Mouse (Mus musculus) hindbrain, embryonic 14.5 days (tissue): ENCODE data around the gene Iqch. TPM values are rescaled to one million over a fixed set of nuclear protein-coding genes. Genes with fewer than 3 reads are reported as not detected.

Experiments
- ATAC-seq: fragments of 200-750 bp; cut with Nextera tagmentation; 2 replicates; pipeline ENCODE4 v1.8.0; 2017; ENCODE audit warnings: moderate number of reproducible peaks, mild to moderate bottlenecking, moderate TSS enrichment, moderate library complexity; ENCODE audit not compliant: low FRiP score
- DNase-seq: peaks from one replicate; pipeline ENCODE4 v3.0.0-alpha.2; 2015; ENCODE audit warnings: low spot score
- H3K27ac ChIP-seq: fragments of 300-500 bp; sonication (generic); 2 replicates; pipeline ENCODE4 v1.5.1; 2014; ENCODE audit warnings: mild to moderate bottlenecking, moderate library complexity
- H3K27me3 ChIP-seq: fragments of 300-500 bp; sonication (generic); 2 replicates; pipeline ENCODE4 v1.6.1; 2014; ENCODE audit warnings: mild to moderate bottlenecking, low read length, mixed read lengths; ENCODE audit not compliant: control insufficient read depth, insufficient read depth
- H3K36me3 ChIP-seq: fragments of 300-500 bp; sonication (generic); replicated peaks from 2 replicates; pipeline ENCODE4 v1.6.1; 2014; ENCODE audit not compliant: control insufficient read depth, insufficient read depth
- H3K4me1 ChIP-seq: fragments of 300-500 bp; sonication (generic); replicated peaks from 2 replicates; pipeline ENCODE4 v1.6.1; 2014; ENCODE audit warnings: antibody characterized with exemption, low read length, mixed read lengths; ENCODE audit not compliant: control insufficient read depth, insufficient read depth
- H3K4me2 ChIP-seq: fragments of 300-500 bp; sonication (generic); replicated peaks from 2 replicates; pipeline ENCODE4 v1.6.1; 2014; ENCODE audit warnings: mild to moderate bottlenecking, moderate library complexity
- H3K4me3 ChIP-seq: fragments of 300-500 bp; sonication (generic); replicated peaks from 2 replicates; pipeline ENCODE4 v1.5.1; 2014; ENCODE audit warnings: mild to moderate bottlenecking, low read length
- H3K9ac ChIP-seq: fragments of 300-500 bp; sonication (generic); 2 replicates; pipeline ENCODE4 v1.6.1; 2014
- H3K9me3 ChIP-seq: fragments of 300-500 bp; sonication (generic); 2 replicates; pipeline ENCODE4 v1.6.1; 2016; ENCODE audit warnings: low read length; ENCODE audit not compliant: control insufficient read depth
- WGBS: fragments of 180-500 bp; shearing (Covaris S2); extraction: QIAGEN DNeasy Blood & Tissue Kit; methylation state at CpG from one replicate; pipeline ENCODE4 v1.1.7; 2014; 5-methylcytosine and 5-hydroxymethylcytosine counted together
- polyA plus RNA-seq: library from polyadenylated mRNA; unstranded; fragments of >200 nt; fragmentation: Nextera tagmentation; extraction: Ambion mirVana; gene quantifications from 2 replicates; pipeline ENCODE4 v1.2.1, GENCODE M21; 2014

The Iqch gene
- polyA plus RNA-seq, 1 experiment from 2014 or later = 0.37 TPM

- no peaks in the 10 kb centered on the region for H3K9me3 ChIP-seq
- no peak for DNase-seq
- WGBS = 87% methylated on average over 8 of the region's 8 CpGs
These were observed 102.4 kb downstream of the Iqch start for GRCm38 (mm10) chr9:63499912-63500311.

GRCm38 (mm10) chr9:63495786-63496185 lies 106.5 kb downstream of the Iqch start:
- no peak for DNase-seq
- Histone ChIP-seq H3K9me3 (no peaks in the 10 kb centered on the region), H3K27ac (no peak overlapping the region), H3K4me2 (no peak overlapping the region), H3K4me1 (peaks cover 6% of the 10 kb centered on the region), H3K27me3 (no peaks in the 10 kb centered on the region), H3K36me3 (no peaks in the 10 kb centered on the region), H3K4me3 (no peak overlapping the region), H3K9ac (no peak overlapping the region)
- no peak for ATAC-seq
- WGBS = 87% methylated on average over 2 of the region's 2 CpGs

More at GRCm38 (mm10) chr9:63499912-63500311, 102.4 kb downstream of the Iqch start:
- ATAC-seq = no peak
- Histone ChIP-seq H3K36me3 (no peaks in the 10 kb centered on the region), H3K4me2 (no peak overlapping the region), H3K9ac (no peak overlapping the region), H3K27me3 (no peaks in the 10 kb centered on the region), H3K4me3 (no peak overlapping the region), H3K27ac (no peak overlapping the region), H3K4me1 (no peaks in the 10 kb centered on the region)

- Histone ChIP-seq H3K4me3 (no peak overlapping the region), H3K9ac (no peak overlapping the region)
- 81% methylated on average over 4 of the region's 4 CpGs for WGBS
These were observed 108.5 kb downstream of the Iqch start for GRCm38 (mm10) chr9:63493746-63494145.

GRCm38 (mm10) chr9:63492291-63492690 lies 110.0 kb downstream of the Iqch start:
- Histone ChIP-seq H3K36me3 (no peaks in the 10 kb centered on the region), H3K27ac (no peak overlapping the region), H3K4me1 (peaks cover 21% of the 10 kb centered on the region), H3K4me3 (no peak overlapping the region), H3K27me3 (no peaks in the 10 kb centered on the region), H3K4me2 (no peak overlapping the region), H3K9ac (no peak overlapping the region), H3K9me3 (no peaks in the 10 kb centered on the region)
- WGBS = 35% methylated on average over 9 of the region's 9 CpGs
- ATAC-seq (no peak), DNase-seq (no peak)

More at GRCm38 (mm10) chr9:63493746-63494145, 108.5 kb downstream of the Iqch start:
- ATAC-seq = no peak
- peaks cover 21% of the 10 kb centered on the region for H3K4me1 ChIP-seq
- no peak for DNase-seq
- H3K27me3 ChIP-seq = no peaks in the 10 kb centered on the region
- no peaks in the 10 kb centered on the region for H3K36me3 ChIP-seq
- no peak overlapping the region for H3K27ac ChIP-seq
- no peak overlapping the region for H3K4me2 ChIP-seq
- no peaks in the 10 kb centered on the region for H3K9me3 ChIP-seq

- H3K36me3 ChIP-seq = no peaks in the 10 kb centered on the region
- no peaks in the 10 kb centered on the region for H3K27me3 ChIP-seq
- no peaks in the 10 kb centered on the region for H3K9me3 ChIP-seq
- 27% methylated on average over 12 of the region's 12 CpGs for WGBS
- ATAC-seq (peak; percentile 37; the same call in 1 of the 2 replicates), DNase-seq (peak; percentile 74)
- peak overlapping the region; percentile 77 for H3K27ac ChIP-seq
- H3K4me1 ChIP-seq = peaks cover 21% of the 10 kb centered on the region
- H3K9ac ChIP-seq = peak overlapping the region; percentile 20; the same call in 1 of the 2 replicates
- peak overlapping the region; percentile 18 for H3K4me2 ChIP-seq
- H3K4me3 ChIP-seq = no peak overlapping the region
These were observed 111.6 kb downstream of the Iqch start for GRCm38 (mm10) chr9:63490521-63491307.

- no peak for ATAC-seq
- no peaks in the 10 kb centered on the region for H3K27me3 ChIP-seq
- peaks cover 21% of the 10 kb centered on the region for H3K4me1 ChIP-seq
- no peaks in the 10 kb centered on the region for H3K36me3 ChIP-seq
- no peak for DNase-seq
- H3K27ac ChIP-seq = no peak overlapping the region
- WGBS = 30% methylated on average over 6 of the region's 6 CpGs
- H3K4me2 ChIP-seq = no peak overlapping the region
- no peak overlapping the region for H3K4me3 ChIP-seq
- no peaks in the 10 kb centered on the region for H3K9me3 ChIP-seq
- H3K9ac ChIP-seq = no peak overlapping the region
These were observed 113.1 kb downstream of the Iqch start for GRCm38 (mm10) chr9:63489156-63489555.

- Histone ChIP-seq H3K9me3 (no peaks in the 10 kb centered on the region), H3K9ac (no peak overlapping the region), H3K4me1 (no peaks in the 10 kb centered on the region), H3K27me3 (no peaks in the 10 kb centered on the region), H3K27ac (no peak overlapping the region), H3K4me3 (no peak overlapping the region), H3K4me2 (no peak overlapping the region), H3K36me3 (no peaks in the 10 kb centered on the region)
- ATAC-seq = no peak
- DNase-seq = no peak
- 83% methylated on average over 3 of the region's 3 CpGs for WGBS
These were observed 136.7 kb downstream of the Iqch start for GRCm38 (mm10) chr9:63465561-63465960.

- 62% methylated on average over 2 of the region's 2 CpGs for WGBS
- no peaks in the 10 kb centered on the region for H3K36me3 ChIP-seq
- H3K9me3 ChIP-seq = no peaks in the 10 kb centered on the region
- no peak overlapping the region for H3K9ac ChIP-seq
- no peaks in the 10 kb centered on the region for H3K4me1 ChIP-seq
- no peak overlapping the region for H3K27ac ChIP-seq
- H3K27me3 ChIP-seq = no peaks in the 10 kb centered on the region
- no peak for ATAC-seq
- no peak overlapping the region for H3K4me2 ChIP-seq
- peak; percentile 94 for DNase-seq
- H3K4me3 ChIP-seq = no peak overlapping the region
These were observed 140.0 kb downstream of the Iqch start for GRCm38 (mm10) chr9:63462296-63462695.

GRCm38 (mm10) chr9:63456401-63456800 lies 145.9 kb downstream of the Iqch start:
- ATAC-seq = no peak
- no peak overlapping the region for H3K9ac ChIP-seq
- DNase-seq = no peak

More at GRCm38 (mm10) chr9:63456401-63456800, 145.9 kb downstream of the Iqch start:
- 0 out of 2 replicates have a peak, but pooled peaks cover under 1% of the 10 kb centered on the region for H3K4me1 ChIP-seq
- H3K27me3 ChIP-seq = no peaks in the 10 kb centered on the region
- no peaks in the 10 kb centered on the region for H3K36me3 ChIP-seq
- no peak overlapping the region for H3K4me2 ChIP-seq
- H3K9me3 ChIP-seq = no peaks in the 10 kb centered on the region
- H3K27ac ChIP-seq = no peak overlapping the region
- H3K4me3 ChIP-seq = no peak overlapping the region
